Mouse (Mus musculus): ENCODE measurements around the gene Atox1. TPM values are rescaled to one million over a fixed set of nuclear protein-coding genes. Genes with fewer than 3 reads are reported as not detected.
A peak's percentile ranks its signal among the peaks of the same experiment; 100 is the strongest.

Atox1 gene
- total and polyA plus RNA-seq, 3 experiments, result 258 to 365 TPM; not detected in 1

DNA sequence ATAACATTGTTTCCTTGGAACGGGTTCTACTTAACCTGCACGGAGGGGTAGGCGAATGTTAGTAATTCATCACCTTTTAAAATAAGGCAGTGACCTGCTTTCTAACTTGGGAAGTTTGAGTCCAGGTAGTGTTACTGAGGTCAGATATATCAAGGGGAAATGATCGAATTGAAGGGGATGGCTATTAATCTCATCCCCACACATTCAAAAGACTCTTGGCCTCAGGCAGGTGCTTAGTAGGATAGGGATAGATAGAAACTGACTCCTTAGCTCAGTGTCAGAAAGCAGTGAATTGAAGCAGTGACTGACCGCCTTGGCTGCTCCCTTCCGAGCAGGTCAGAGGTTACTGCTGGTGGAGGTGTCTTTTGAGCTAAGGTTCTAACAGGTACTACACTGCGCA lies 10.4 kb upstream of the Atox1 start:
- H3K36me3 ChIP-seq (ENCODE audit: control insufficient read depth in 1 of 2, insufficient read depth in 2 of 2, low read length in 2 of 2), result peaks cover 32 to 54% of the 10 kb centered on the region in 2 experiments

DNA sequence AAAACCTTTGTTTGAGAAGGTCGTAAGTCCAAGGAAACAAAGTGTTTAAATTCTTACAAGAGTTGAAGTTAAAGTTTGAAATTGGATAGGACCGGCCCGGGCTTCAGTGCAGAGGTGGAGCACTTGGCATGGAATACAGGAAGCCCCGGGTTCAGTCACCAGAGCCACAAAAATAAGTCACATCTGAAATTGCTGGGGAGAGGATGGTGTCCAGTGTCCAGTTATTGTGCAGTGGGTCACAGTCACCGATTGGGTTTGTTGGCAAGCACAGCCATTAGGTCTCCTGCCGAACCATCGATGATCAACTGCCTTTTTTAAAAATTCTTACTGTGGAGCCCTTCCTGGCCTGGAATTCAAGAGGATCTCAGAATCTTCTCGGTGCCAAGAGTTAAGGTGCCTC lies 9.7 kb upstream of the Atox1 start:
- peaks cover 6 to 29% of the 10 kb centered on the region in 2 experiments for H3K4me1 ChIP-seq (ENCODE audit: control insufficient read depth in 1 of 2, insufficient read depth in 2 of 2, low read length in 2 of 2)
- peak overlapping the region; percentile 6 for H3K27ac ChIP-seq (ENCODE audit: control insufficient read depth, low read depth, low read length)

More for the DNA sequence above, 10.4 kb upstream of the Atox1 start:
- Histone ChIP-seq H3K4me1 (ENCODE audit: control insufficient read depth in 1 of 2, insufficient read depth in 2 of 2, low read length in 2 of 2) (peaks cover 13 to 33% of the 10 kb centered on the region in 2 experiments), H3K4me3 (ENCODE audit: control insufficient read depth in 1 of 2, insufficient read depth in 1 of 2, low read depth in 2 of 2, low read length in 2 of 2) (peak overlapping the region; percentile 62 to 75), H3K27me3 (ENCODE audit: control insufficient read depth in 1 of 2, insufficient read depth in 2 of 2, low read length in 2 of 2) (no peaks in the 10 kb centered on the region), H3K27ac (ENCODE audit: control insufficient read depth, low read depth, low read length) (no peak overlapping the region), H3K9ac (ENCODE audit: control insufficient read depth, low read depth, low read length, poor library complexity, severe bottlenecking) (peak overlapping the region; percentile 92), H3K9me3 (replicated peaks; ENCODE audit: insufficient read depth, low read length) (no peaks in the 10 kb centered on the region), H3K79me2 (ENCODE audit: control insufficient read depth, insufficient read depth, low read length, poor library complexity) (peaks cover 76% of the 10 kb centered on the region)
- DNase-seq (ENCODE audit: low read depth, low spot score), result peak; percentile 51
- peak; percentile 62 for TF ChIP-seq TAL1 (IDR thresholded peaks at IDR 0.05; ENCODE audit: low read length)
- no peak for TF ChIP-seq RCOR1 (IDR thresholded peaks at IDR 0.05; ENCODE audit: low read depth, low read length)
- TF ChIP-seq MEF2A (IDR thresholded peaks at IDR 0.05; ENCODE audit: extremely low read depth, insufficient replicate concordance, low read depth, low read length, poor library complexity, severe bottlenecking), result no peak
- no peak for TF ChIP-seq MAFK (IDR thresholded peaks at IDR 0.05; ENCODE audit: borderline replicate concordance, low read depth, low read length)
- peak in 1 of 2 experiments; percentile 6; a peak in 1 of 4 replicates for TF ChIP-seq POLR2A (IDR thresholded peaks at IDR 0.05; ENCODE audit: control insufficient read depth in 1 of 2, insufficient read depth in 1 of 2, low read depth in 1 of 2, low read length in 2 of 2, poor library complexity in 1 of 2)
- TF ChIP-seq MYB (IDR thresholded peaks at IDR 0.05; ENCODE audit: low read depth, low read length), result no peak
- no peak for TF ChIP-seq ZMIZ1 (IDR thresholded peaks at IDR 0.05; ENCODE audit: low read depth, low read length)

DNA sequence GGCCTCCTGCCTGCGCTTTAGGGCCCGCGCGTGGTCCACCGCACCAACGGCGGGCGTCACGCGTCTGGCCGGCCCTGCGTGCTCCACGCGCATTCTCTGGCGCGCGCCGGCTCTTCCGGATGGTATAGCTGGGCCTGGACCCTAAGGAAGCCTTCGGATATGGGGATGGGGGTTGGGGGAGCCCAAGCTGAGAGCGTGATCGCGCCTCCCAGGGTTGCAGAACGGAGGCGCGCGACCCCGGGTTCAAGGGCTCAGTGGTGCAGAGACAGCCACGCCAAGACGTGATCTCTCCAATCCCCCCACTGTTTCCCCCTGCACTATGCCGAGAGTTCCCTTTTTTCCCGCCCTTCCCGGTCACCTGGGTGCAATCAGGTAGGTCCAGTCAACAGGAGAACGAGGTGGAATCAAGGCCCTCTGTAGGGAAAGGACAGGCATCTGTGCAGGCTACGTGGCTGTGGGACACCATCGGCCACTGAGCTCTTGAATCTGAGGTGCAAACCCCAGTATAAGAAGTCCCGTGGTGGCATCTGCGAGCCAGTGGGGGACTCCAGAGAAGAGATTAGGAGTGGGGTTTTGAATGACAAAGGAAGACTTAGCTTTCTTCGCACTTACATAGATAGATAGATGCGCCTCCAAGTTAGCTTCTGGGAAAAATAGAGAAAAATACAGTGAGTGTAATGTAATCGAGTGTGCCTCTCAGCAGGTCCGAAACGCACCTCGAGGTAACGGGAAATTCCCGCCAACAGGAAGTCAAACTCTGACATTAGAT lies 9.1 kb upstream of the Atox1 start:
- DNase-seq (ENCODE audit: low read depth, low spot score), result peak; percentile 76
- Histone ChIP-seq H3K36me3 (ENCODE audit: control insufficient read depth in 1 of 2, insufficient read depth in 2 of 2, low read length in 2 of 2) (peaks cover 22 to 42% of the 10 kb centered on the region in 2 experiments), H3K4me1 (ENCODE audit: control insufficient read depth in 1 of 2, insufficient read depth in 2 of 2, low read length in 2 of 2) (peaks cover 5 to 26% of the 10 kb centered on the region in 2 experiments), H3K9me3 (replicated peaks; ENCODE audit: insufficient read depth, low read length) (no peaks in the 10 kb centered on the region), H3K4me3 (ENCODE audit: control insufficient read depth in 1 of 2, insufficient read depth in 1 of 2, low read depth in 2 of 2, low read length in 2 of 2) (peak overlapping the region; percentile 62 to 75), H3K27me3 (ENCODE audit: control insufficient read depth in 1 of 2, insufficient read depth in 2 of 2, low read length in 2 of 2) (no peaks in the 10 kb centered on the region), H3K27ac (ENCODE audit: control insufficient read depth, low read depth, low read length) (peak overlapping the region; percentile 67), H3K9ac (ENCODE audit: control insufficient read depth, low read depth, low read length, poor library complexity, severe bottlenecking) (peak overlapping the region; percentile 92), H3K79me2 (ENCODE audit: control insufficient read depth, insufficient read depth, low read length, poor library complexity) (peaks cover 66% of the 10 kb centered on the region)
- TF ChIP-seq POLR2AphosphoS5 (IDR thresholded peaks at IDR 0.05; ENCODE audit: borderline replicate concordance, low read depth, low read length) (no peak), MEF2A (IDR thresholded peaks at IDR 0.05; ENCODE audit: extremely low read depth, insufficient replicate concordance, low read depth, low read length, poor library complexity, severe bottlenecking) (no peak), NRF1 (IDR thresholded peaks at IDR 0.05; ENCODE audit: insufficient read depth, low read depth, low read length, poor library complexity, severe bottlenecking) (no peak), MYC (IDR thresholded peaks at IDR 0.05; ENCODE audit: low read depth, low read length) (peak; percentile 45; the same call in 1 of the 2 replicates), GABPA (IDR thresholded peaks at IDR 0.05; ENCODE audit: low read depth, low read length) (no peak), TAL1 (IDR thresholded peaks at IDR 0.05; ENCODE audit: low read length) (no peak), CHD2 (IDR thresholded peaks at IDR 0.05; ENCODE audit: low read length) (no peak), UBTF (IDR thresholded peaks at IDR 0.05; ENCODE audit: borderline replicate concordance, insufficient read depth, low read depth, low read length) (no peak), JUND (IDR thresholded peaks at IDR 0.05; ENCODE audit: low read depth, low read length) (no peak), ETS1 (IDR thresholded peaks at IDR 0.05; ENCODE audit: low read depth, low read length) (no peak), TBP (IDR thresholded peaks at IDR 0.05; ENCODE audit: low read depth, low read length) (0 out of 2 replicates have a peak, but pooled peaks have one; percentile 33), SMC3 (IDR thresholded peaks at IDR 0.05; ENCODE audit: low read depth, low read length) (no peak), KAT2A (conservative IDR thresholded peaks at IDR 0.05; ENCODE audit: low read depth, low read length) (no peak), ZKSCAN1 (IDR thresholded peaks at IDR 0.05; ENCODE audit: low read depth, low read length) (no peak), RAD21 (IDR thresholded peaks at IDR 0.05; ENCODE audit: low read depth, low read length) (no peak), MAFK (IDR thresholded peaks at IDR 0.05; ENCODE audit: borderline replicate concordance, low read depth, low read length) (no peak)

More for the DNA sequence above, 9.7 kb upstream of the Atox1 start:
- Histone ChIP-seq H3K9ac (ENCODE audit: control insufficient read depth, low read depth, low read length, poor library complexity, severe bottlenecking) (peak overlapping the region; percentile 92), H3K36me3 (ENCODE audit: control insufficient read depth in 1 of 2, insufficient read depth in 2 of 2, low read length in 2 of 2) (peaks cover 25 to 47% of the 10 kb centered on the region in 2 experiments), H3K9me3 (replicated peaks; ENCODE audit: insufficient read depth, low read length) (no peaks in the 10 kb centered on the region), H3K27me3 (ENCODE audit: control insufficient read depth in 1 of 2, insufficient read depth in 2 of 2, low read length in 2 of 2) (no peaks in the 10 kb centered on the region), H3K79me2 (ENCODE audit: control insufficient read depth, insufficient read depth, low read length, poor library complexity) (peaks cover 69% of the 10 kb centered on the region), H3K4me3 (ENCODE audit: control insufficient read depth in 1 of 2, insufficient read depth in 1 of 2, low read depth in 2 of 2, low read length in 2 of 2) (peak overlapping the region; percentile 62 to 75)
- DNase-seq (ENCODE audit: low read depth, low spot score), result peak; percentile 53
- TF ChIP-seq ZMIZ1 (IDR thresholded peaks at IDR 0.05; ENCODE audit: low read depth, low read length) (0 out of 2 replicates have a peak, but pooled peaks have one; percentile 45), RAD21 (IDR thresholded peaks at IDR 0.05; ENCODE audit: low read depth, low read length) (no peak), ELF1 (IDR thresholded peaks at IDR 0.05; ENCODE audit: low read depth, low read length) (peak; percentile 40; the same call in 1 of the 2 replicates), POLR2A (IDR thresholded peaks at IDR 0.05; ENCODE audit: control insufficient read depth in 1 of 2, insufficient read depth in 1 of 2, low read depth in 1 of 2, low read length in 2 of 2, poor library complexity in 1 of 2) (peak in 1 of 2 experiments; percentile 26; a peak in 1 of 4 replicates), SIN3A (IDR thresholded peaks at IDR 0.05; ENCODE audit: low read length) (peak; percentile 42; the same call in 1 of the 2 replicates)

Data from MEL (cell line).